Mouse (Mus musculus): ENCODE measurements around the gene Kif24.

Gene Kif24

DNA sequence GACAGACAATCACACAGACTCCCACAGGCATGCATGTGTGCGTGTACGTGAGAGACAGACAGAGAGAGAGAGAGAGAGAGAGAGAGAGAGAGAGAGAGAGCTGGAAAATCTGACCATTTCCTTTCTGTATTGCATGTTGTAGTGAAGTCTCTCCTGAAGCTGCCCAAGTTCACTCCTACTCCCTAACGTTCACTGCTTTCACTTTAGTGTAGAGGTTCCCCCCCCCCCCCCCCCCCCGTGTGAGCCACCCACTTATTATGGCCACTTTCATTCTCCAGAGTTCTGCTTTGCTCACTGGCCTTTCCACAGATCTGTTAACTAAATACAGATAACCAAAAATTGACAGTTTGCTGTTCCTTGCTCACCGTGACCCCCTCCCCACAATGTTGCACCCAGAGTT is 116.8 kb downstream of the Kif24 start:
- DNase-seq (ENCODE audit: low spot score): no peak

DNA sequence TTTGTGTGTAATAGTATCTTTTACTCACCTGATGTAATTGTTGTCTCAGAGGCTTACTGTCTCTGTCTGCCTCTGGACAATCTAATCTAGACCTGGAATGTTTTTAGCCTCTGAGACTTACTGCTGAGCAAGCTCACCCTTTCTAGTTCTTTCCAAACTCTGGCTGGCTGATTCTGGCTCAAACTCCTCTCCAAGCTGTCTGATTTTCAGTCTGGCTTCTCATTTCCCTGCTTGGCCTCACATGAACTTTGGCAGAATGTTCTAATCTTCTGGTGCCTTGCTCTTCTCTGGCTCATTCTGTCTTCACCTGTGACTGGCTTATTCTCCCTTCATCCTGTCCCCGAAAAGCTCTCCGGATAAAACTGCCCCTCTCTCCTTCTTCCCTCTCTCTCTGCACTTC is 118.7 kb downstream of the Kif24 start:
- no peak for DNase-seq (ENCODE audit: low spot score)

DNA sequence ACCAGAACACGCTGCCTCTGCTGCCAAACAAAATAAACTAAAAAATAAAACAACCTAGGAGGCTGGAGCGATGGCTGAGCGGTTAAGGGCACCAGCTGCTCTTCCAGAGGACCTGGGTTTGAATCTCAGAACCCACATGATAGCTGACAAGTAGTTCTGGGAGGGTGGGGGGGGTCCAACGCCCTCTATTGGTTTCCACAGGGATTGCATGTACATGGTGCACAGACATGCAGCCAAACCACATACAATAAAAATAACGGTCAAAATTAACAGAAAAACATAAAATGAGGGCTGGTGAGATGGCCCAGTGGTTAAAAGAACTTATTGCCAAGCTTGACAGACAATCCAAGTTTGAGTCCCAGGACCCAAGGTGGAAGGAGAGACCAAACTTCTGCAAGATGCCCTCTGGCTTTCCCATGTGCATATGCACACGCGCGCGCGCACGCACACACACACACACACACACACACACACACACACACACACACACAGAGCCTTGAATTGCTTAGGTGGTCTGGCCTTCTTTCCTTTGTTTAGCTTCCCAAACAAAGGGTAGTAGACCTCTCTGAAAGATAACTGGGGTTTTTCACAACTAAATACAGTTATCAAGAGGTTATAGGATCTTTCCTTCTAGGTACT is 123.7 kb downstream of the Kif24 start:
- no peak for DNase-seq (ENCODE audit: low spot score)

Measured in ovary, adult 18-20 months (tissue).